Mouse (Mus musculus) small intestine, adult 2 months (tissue): Measurements from ENCODE around the gene C77080.

Experiments used
- CTCF ChIP-seq: fragments of 200-500 bp; IDR thresholded peaks from 2 replicates; pipeline ENCODE4 v1.5.1; 2012; ENCODE audit warnings: low read depth, mild to moderate bottlenecking, control low read depth, inconsistent platforms, low read length, moderate library complexity, mixed read lengths; ENCODE audit not compliant: insufficient replicate concordance, insufficient read length; ENCODE audit errors: extremely low read depth
- POLR2A ChIP-seq: fragments of 200-500 bp; IDR thresholded peaks from 2 replicates; pipeline ENCODE4 v1.6.1; 2012; ENCODE audit warnings: low read depth, mild to moderate bottlenecking, control low read depth, inconsistent platforms, low read length, moderate library complexity

GRCm38 (mm10) chr4:129282786-129283185 lies 21.6 kb upstream of the C77080 start:
- no peak for TF ChIP-seq POLR2A
- no peak for TF ChIP-seq CTCF
